Mouse (Mus musculus): ENCODE data around the gene Nlrp10.

The Nlrp10 gene

GRCm38 (mm10) chr7:108903969-108904368 lies 26.0 kb downstream of the Nlrp10 start:
- DNase-seq (ENCODE audit: low read depth, low spot score), result no peak

GRCm38 (mm10) chr7:108894320-108894719 lies 35.7 kb downstream of the Nlrp10 start, which contains the start of gene Olfr519:
Gene Olfr519 (minus strand): TSS chr7:108894420.
- DNase-seq (ENCODE audit: low read depth, low spot score), result no peak

GRCm38 (mm10) chr7:108884906-108885305 lies 45.1 kb downstream of the Nlrp10 start, which contains the start of gene Olfr518:
Gene Olfr518 (minus strand): TSS chr7:108885006.
- no peak for DNase-seq (ENCODE audit: low read depth, low spot score)

GRCm38 (mm10) chr7:108872279-108872678 lies 57.7 kb downstream of the Nlrp10 start, which contains the start of gene Olfr517:
Gene Olfr517 (minus strand): TSS chr7:108872379.
- DNase-seq (ENCODE audit: low read depth, low spot score), result no peak
